Mouse (Mus musculus) Patski (cell line): Measurements from ENCODE around the gene Eefsec. TPM values are rescaled to one million over a fixed set of nuclear protein-coding genes. Genes with fewer than 3 reads are reported as not detected.

Source experiments
- ATAC-seq: fragments of 100-300 bp; one replicate; pipeline ENCODE4 v1.8.0; 2021
- CTCF ChIA-PET: fragments of 350-600 bp; sonication (Branson Sonifier 250); formaldehyde crosslinking; loops from one replicate; lab custom pipeline; 2022; ENCODE audit warnings: inconsistent platforms; lab: Charles Lee
- POLR2A ChIA-PET: fragments of 350-600 bp; sonication (Branson Sonifier 250); formaldehyde crosslinking; loops from one replicate; lab custom pipeline; 2022; ENCODE audit warnings: antibody characterized with exemption, inconsistent platforms; lab: Charles Lee
- DNase-seq: peaks from one replicate; pipeline ENCODE4 v3.0.0-alpha.2; 2011; ENCODE audit warnings: low read depth, low spot score
- H3K27me3 ChIP-seq: fragments of 371-371 bp; one replicate; pipeline ENCODE4 v1.5.1; 2021
- CTCF ChIP-seq: fragments of 100-300 bp; IDR thresholded peaks from one replicate; pipeline ENCODE4 v1.5.1; 2021
- in situ Hi-C: fragments of 300-500 bp; cut with MboI; formaldehyde crosslinking; loops from 3 replicates; pipeline ENCODE4 v1.11.1; 2018; ENCODE audit warnings: low pct_unique_long_range_greater_than_20kb, mixed read lengths
- polyA plus RNA-seq: library from polyadenylated mRNA; unstranded; gene quantifications from one replicate; pipeline ENCODE4 v1.2.3, GENCODE M21; 2021

The Eefsec gene
- polyA plus RNA-seq, 1 experiment from 2014 or later: 14.9 TPM

- no peak for TF ChIP-seq CTCF
- no peaks in the 10 kb centered on the region for H3K27me3 ChIP-seq
- ATAC-seq (no peak), DNase-seq (no peak)
- CTCF ChIA-PET: no interaction called here
- in situ Hi-C loops: no loop called here
- POLR2A ChIA-PET: no interaction called here
These were observed 102.6 kb downstream of the Eefsec start for GRCm38 (mm10) chr6:88343485-88344450.

GRCm38 (mm10) chr6:88342965-88343364 is 103.4 kb downstream of the Eefsec start:
- ATAC-seq: no peak
- ChIA-PET CTCF (no interaction called here), POLR2A (no interaction called here)
- no peak for DNase-seq
- in situ Hi-C loops: no loop called here
- H3K27me3 ChIP-seq: no peaks in the 10 kb centered on the region
- TF ChIP-seq CTCF: no peak

- DNase-seq: no peak
- in situ Hi-C loops: no loop called here
- CTCF ChIA-PET: interaction anchor here (1.3 to 1.5 kb wide), 3 partner anchors 10 to 17 kb away, joined by 3 to 4 read pairs (median 3); no protein-coding TSS in a partner anchor
- POLR2A ChIA-PET: interaction anchor here (0.9 kb wide), 1 partner anchor 10 kb away, joined by 4 read pairs; no protein-coding TSS in a partner anchor
- no peak for ATAC-seq
- H3K27me3 ChIP-seq: no peaks in the 10 kb centered on the region
- TF ChIP-seq CTCF: no peak
These were observed 105.2 kb downstream of the Eefsec start for GRCm38 (mm10) chr6:88341182-88341581.

- DNase-seq (no peak), ATAC-seq (no peak)
- H3K27me3 ChIP-seq: no peaks in the 10 kb centered on the region
- ChIA-PET POLR2A (interaction anchor here (0.9 kb wide), 1 partner anchor 9 kb away, joined by 4 read pairs; no protein-coding TSS in a partner anchor), CTCF (interaction anchor here (1.3 to 1.5 kb wide), 3 partner anchors 10 to 18 kb away, joined by 3 to 4 read pairs (median 3); no protein-coding TSS in a partner anchor)
- in situ Hi-C loops: no loop called here
- no peak for TF ChIP-seq CTCF
These were observed 105.6 kb downstream of the Eefsec start for GRCm38 (mm10) chr6:88340761-88341160.

GRCm38 (mm10) chr6:88329336-88329735 is 117.0 kb downstream of the Eefsec start:
- POLR2A ChIA-PET: no interaction called here
- in situ Hi-C loops: no loop called here
- ATAC-seq: no peak
- no peaks in the 10 kb centered on the region for H3K27me3 ChIP-seq
- CTCF ChIA-PET: interaction anchor here (1.1 to 1.7 kb wide), 3 partner anchors 10 to 135 kb away, joined by 3 to 4 read pairs (median 3); partner anchors contain the start of gene Gata2
- DNase-seq: no peak
- no peak for TF ChIP-seq CTCF

- in situ Hi-C loops: no loop called here
- no peak for TF ChIP-seq CTCF
- DNase-seq (no peak), ATAC-seq (no peak)
- CTCF ChIA-PET: interaction anchor here (0.7 to 1.2 kb wide), 2 partner anchors 108 to 132 kb away, joined by 3 read pairs; no protein-coding TSS in a partner anchor
- H3K27me3 ChIP-seq: no peaks in the 10 kb centered on the region
- POLR2A ChIA-PET: no interaction called here
These were observed 124.5 kb downstream of the Eefsec start for GRCm38 (mm10) chr6:88321879-88322278.

- in situ Hi-C loops: no loop called here
- CTCF ChIA-PET: interaction anchor here (0.7 to 1.2 kb wide), 5 partner anchors 9 to 131 kb away, joined by 3 to 5 read pairs (median 3); no protein-coding TSS in a partner anchor
- DNase-seq: no peak
- POLR2A ChIA-PET: interaction anchor here (0.5 to 1.0 kb wide), 2 partner anchors 10 to 128 kb away, joined by 3 to 4 read pairs; partner anchors contain the start of gene Gata2
- TF ChIP-seq CTCF: no peak
- ATAC-seq: no peak
- H3K27me3 ChIP-seq: no peaks in the 10 kb centered on the region
These were observed 125.1 kb downstream of the Eefsec start for GRCm38 (mm10) chr6:88321253-88321652.

- DNase-seq: no peak
- POLR2A ChIA-PET: no interaction called here
- H3K27me3 ChIP-seq: no peaks in the 10 kb centered on the region
These were observed 126.6 kb downstream of the Eefsec start for GRCm38 (mm10) chr6:88319735-88320134.

GRCm38 (mm10) chr6:88315295-88315694 is 131.0 kb downstream of the Eefsec start:
- POLR2A ChIA-PET: interaction anchor here (0.9 kb wide), 1 partner anchor 11 kb away, joined by 3 read pairs; no protein-coding TSS in a partner anchor
- CTCF ChIA-PET: no interaction called here
- ATAC-seq: no peak
- H3K27me3 ChIP-seq: no peaks in the 10 kb centered on the region
- no peak for TF ChIP-seq CTCF
- in situ Hi-C loops: no loop called here
- DNase-seq: no peak

More at GRCm38 (mm10) chr6:88319735-88320134, 126.6 kb downstream of the Eefsec start:
- in situ Hi-C loops: no loop called here
- TF ChIP-seq CTCF: no peak
- no peak for ATAC-seq
- CTCF ChIA-PET: interaction anchor here (2.0 kb wide), 1 partner anchor 9 kb away, joined by 4 read pairs; no protein-coding TSS in a partner anchor

GRCm38 (mm10) chr6:88313937-88314336 is 132.4 kb downstream of the Eefsec start:
- CTCF ChIA-PET: interaction anchor here (0.9 kb wide), 1 partner anchor 25 kb away, joined by 3 read pairs; no protein-coding TSS in a partner anchor
- DNase-seq (no peak), ATAC-seq (no peak)
- POLR2A ChIA-PET: no interaction called here
- in situ Hi-C loops: no loop called here
- no peaks in the 10 kb centered on the region for H3K27me3 ChIP-seq
- TF ChIP-seq CTCF: no peak
